Mouse (Mus musculus) MEL (cell line): ENCODE results near the gene Stx6.

Experiments used
- CTCF ChIP-seq, 3 experiments: IDR thresholded peaks in 2 of 3; conservative IDR thresholded peaks in 1 of 3; 2 replicates each; pipeline ENCODE4 v1.5.1; 2011 to 2012; ENCODE audit warnings: low read length in 3 of 3, low read depth in 2 of 3, mild to moderate bottlenecking in 2 of 3, improper control_type of control experiment in 1 of 3, inconsistent platforms in 1 of 3, mixed read lengths in 1 of 3, moderate library complexity in 1 of 3; ENCODE audit not compliant: control insufficient read depth in 1 of 3, insufficient read depth in 1 of 3, poor library complexity in 1 of 3, severe bottlenecking in 1 of 3
- E2F4 ChIP-seq: IDR thresholded peaks from 2 replicates; pipeline ENCODE4 v1.6.1; 2011; ENCODE audit warnings: low read depth, low read length, improper control_type of control experiment, borderline replicate concordance
- ZKSCAN1 ChIP-seq: IDR thresholded peaks from 2 replicates; pipeline ENCODE4 v1.6.1; 2012; ENCODE audit warnings: low read depth, mild to moderate bottlenecking, inconsistent platforms, low read length, improper control_type of control experiment, moderate library complexity

DNA sequence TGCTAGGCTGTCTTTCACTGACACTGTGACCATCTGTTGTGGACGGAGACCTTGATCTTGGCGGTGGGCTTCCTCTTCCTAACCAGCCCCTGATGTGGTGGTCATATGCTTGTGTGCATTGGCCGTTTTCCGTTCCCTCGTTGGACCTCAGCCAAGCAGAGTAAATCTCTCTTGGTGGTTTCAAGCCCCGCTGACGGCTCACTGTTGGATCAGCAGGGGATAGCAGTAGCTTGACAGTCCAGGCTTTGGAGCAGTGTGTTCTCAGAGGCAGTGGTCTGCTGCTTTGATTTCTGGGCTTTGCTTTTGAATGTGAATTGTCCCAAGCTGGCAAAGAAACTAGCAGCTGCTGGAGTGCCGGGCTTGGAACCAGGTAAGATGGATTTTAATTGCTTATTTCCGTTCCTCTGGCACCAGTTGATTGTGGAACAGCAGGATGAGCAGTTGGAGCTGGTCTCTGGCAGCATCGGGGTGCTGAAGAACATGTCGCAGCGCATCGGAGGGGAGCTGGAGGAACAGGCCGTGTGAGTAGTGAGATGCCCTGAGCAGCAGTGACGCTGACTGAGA, 34.4 kb downstream of the Stx6 start:
- TF ChIP-seq CTCF (IDR thresholded peaks at IDR 0.05 in 2 of 3, conservative IDR thresholded peaks at IDR 0.05 in 1 of 3; ENCODE audit: control insufficient read depth in 1 of 3, insufficient read depth in 1 of 3, low read depth in 2 of 3, low read length in 3 of 3, poor library complexity in 1 of 3, severe bottlenecking in 1 of 3) (no peak), ZKSCAN1 (no peak), E2F4 (no peak)
